Mouse (Mus musculus) kidney, adult 2 months (tissue): ENCODE data around the gene 4931428L18Rik.

Experiments used
- CTCF ChIP-seq: fragments of 200-500 bp; conservative IDR thresholded peaks from 2 replicates; pipeline ENCODE4 v1.5.1; 2011; ENCODE audit warnings: low read depth, mild to moderate bottlenecking, control low read depth, low read length, moderate library complexity, mixed read lengths; ENCODE audit not compliant: insufficient read depth, insufficient read length
- POLR2A ChIP-seq: fragments of 200-500 bp; IDR thresholded peaks from one replicate; pipeline ENCODE4 v1.6.1; 2011; ENCODE audit warnings: low read depth, low read length, control low read depth

GRCm38 (mm10) chr1:31043208-31043607, 179.3 kb downstream of the 4931428L18Rik start:
- TF ChIP-seq CTCF: no peak
- TF ChIP-seq POLR2A: no peak
